Mouse (Mus musculus) adipose tissue, adult 10 weeks (tissue): ENCODE measurements around the gene Mier2. TPM values are rescaled to one million over a fixed set of nuclear protein-coding genes. Genes with fewer than 3 reads are reported as not detected.

Experiments used
- polyA plus RNA-seq: library from polyadenylated mRNA; stranded (reverse); fragments of 350-450 nt; fragmentation: Illumina TruSeq; extraction: RNeasy Lipid Tissue Mini Kit (QIAGEN cat#74804); gene quantifications from one replicate; pipeline ENCODE4 v1.2.3, GENCODE M21; 2014; ENCODE audit warnings: low read depth, low replicate concordance

The Mier2 gene
- polyA plus RNA-seq = 21.9 TPM

GRCm38 (mm10) chr10:79554330-79555237 is at the start of gene Mier2:
TSS of gene Mier2 (minus strand) at chr10:79555199.

DNA sequence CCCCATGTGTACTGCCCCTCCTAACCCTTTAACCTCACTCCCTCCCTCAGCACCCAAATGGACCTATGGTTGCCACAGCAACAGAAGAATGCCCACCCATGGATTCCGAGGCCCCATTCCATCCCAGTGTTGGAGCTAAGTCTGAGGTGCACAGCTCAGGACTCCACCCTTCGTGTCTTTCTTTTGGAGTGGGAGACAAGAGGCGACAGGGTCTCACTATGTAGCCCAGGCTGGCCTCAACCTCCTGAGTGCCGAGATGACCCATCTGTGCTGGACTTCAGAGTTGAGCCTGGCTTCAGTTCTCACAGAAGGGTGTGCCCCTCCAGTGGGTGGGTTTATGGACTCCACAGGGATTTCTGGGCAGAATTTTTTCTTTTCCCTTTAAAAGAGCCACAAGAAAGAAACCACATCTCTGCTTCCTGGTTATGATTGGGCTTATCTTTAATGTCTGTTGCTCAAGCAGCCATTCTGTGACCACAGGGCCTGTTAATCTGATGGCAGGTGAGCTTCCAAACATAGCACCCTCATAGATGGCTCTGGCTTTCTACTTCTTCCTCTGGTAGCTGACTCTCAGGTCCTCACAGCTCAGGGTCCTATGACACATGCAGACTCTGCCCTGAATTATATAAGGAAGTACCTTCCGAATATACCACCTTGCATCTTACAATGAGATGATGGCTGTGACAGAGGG is 32.2 kb upstream of the Mier2 start, which contains the start of gene Theg:
Theg (minus strand) TSS at position 271 of the 691 bp plus-strand sequence.

GRCm38 (mm10) chr10:79533126-79533911 is 21.7 kb downstream of the Mier2 start, which contains the start of gene Plpp2:
TSS of gene Plpp2 (minus strand) at chr10:79533796.

Other genes starting within 250 kb of the Mier2 start
- gene Vmn2r82, start 198.7 kb downstream of the Mier2 start, polyA plus RNA-seq = not detected
- gene Vmn2r83, start 86.5 kb downstream of the Mier2 start, polyA plus RNA-seq = not detected
- 32.1 TPM for gene Plpp2, start 21.4 kb downstream of the Mier2 start, polyA plus RNA-seq
- gene Theg, start 32.1 kb upstream of the Mier2 start, polyA plus RNA-seq = 5.1 TPM
- not detected for gene C2cd4c, start 58.8 kb upstream of the Mier2 start, polyA plus RNA-seq
- gene Shc2, start 82.7 kb upstream of the Mier2 start, polyA plus RNA-seq = 4.0 TPM
- gene Odf3l2, start 90.5 kb upstream of the Mier2 start, polyA plus RNA-seq = not detected
- not detected for gene Madcam1, start 109.4 kb upstream of the Mier2 start, polyA plus RNA-seq
- gene Tpgs1, start 114.2 kb upstream of the Mier2 start, polyA plus RNA-seq = 29.6 TPM
- gene Cdc34, start 127.0 kb upstream of the Mier2 start, polyA plus RNA-seq = 64.7 TPM
- 0.63 TPM for gene Gzmm, start 133.8 kb upstream of the Mier2 start, polyA plus RNA-seq
- gene Bsg, start 149.3 kb upstream of the Mier2 start, polyA plus RNA-seq = 523 TPM
- 0.37 TPM for gene Hcn2, start 161.4 kb upstream of the Mier2 start, polyA plus RNA-seq
- 24.5 TPM for gene Polrmt, start 191.4 kb upstream of the Mier2 start, polyA plus RNA-seq
- not detected for gene Fgf22, start 199.9 kb upstream of the Mier2 start, polyA plus RNA-seq
- gene Rnf126, start 211.8 kb upstream of the Mier2 start, polyA plus RNA-seq = 37.4 TPM
- 19.8 TPM for gene Fstl3, start 222.1 kb upstream of the Mier2 start, polyA plus RNA-seq
- not detected for gene Prss57, start 235.8 kb upstream of the Mier2 start, polyA plus RNA-seq
- 60.4 TPM for gene Palm, start 238.4 kb upstream of the Mier2 start, polyA plus RNA-seq